Mouse (Mus musculus) liver, embryonic 13.5 days (tissue): ENCODE data around the gene Gm27179. TPM values are rescaled to one million over a fixed set of nuclear protein-coding genes. Genes with fewer than 3 reads are reported as not detected.
A peak's percentile ranks its signal among the peaks of the same experiment; 100 is the strongest.
"Not testable (repeated sequence)": the region's sequence is repeated elsewhere in the genome, so short reads cannot be mapped to it uniquely, and the experiment has no call there.

Source experiments
- ATAC-seq: fragments of 200-750 bp; cut with Nextera tagmentation; 2 replicates; pipeline ENCODE4 v1.8.0; 2017; ENCODE audit warnings: low read depth, mild to moderate bottlenecking, moderate number of reproducible peaks, moderate library complexity
- DNase-seq: peaks from one replicate; pipeline ENCODE4 v3.0.0; 2022
- H3K27ac ChIP-seq: fragments of 300-500 bp; sonication (generic); 2 replicates; pipeline ENCODE4 v1.5.1; 2015; ENCODE audit warnings: moderate library complexity, mild to moderate bottlenecking, inconsistent platforms
- H3K27me3 ChIP-seq: fragments of 300-500 bp; sonication (generic); 2 replicates; pipeline ENCODE4 v1.6.1; 2015; ENCODE audit warnings: mild to moderate bottlenecking, inconsistent platforms
- H3K36me3 ChIP-seq: fragments of 300-500 bp; sonication (generic); 2 replicates; pipeline ENCODE4 v1.6.1; 2015; ENCODE audit warnings: mild to moderate bottlenecking, inconsistent platforms
- H3K4me1 ChIP-seq: fragments of 300-500 bp; sonication (generic); replicated peaks from 2 replicates; pipeline ENCODE4 v1.6.1; 2015; ENCODE audit warnings: inconsistent platforms
- H3K4me2 ChIP-seq: fragments of 300-500 bp; sonication (generic); 2 replicates; pipeline ENCODE4 v1.6.1; 2015; ENCODE audit warnings: inconsistent platforms, mild to moderate bottlenecking, moderate library complexity
- H3K4me3 ChIP-seq: fragments of 300-500 bp; sonication (generic); replicated peaks from 2 replicates; pipeline ENCODE4 v1.5.1; 2015; ENCODE audit warnings: mild to moderate bottlenecking, inconsistent platforms
- H3K9ac ChIP-seq: fragments of 300-500 bp; sonication (generic); 2 replicates; pipeline ENCODE4 v1.6.1; 2015; ENCODE audit warnings: mild to moderate bottlenecking, inconsistent platforms
- H3K9me3 ChIP-seq: fragments of 300-500 bp; sonication (generic); replicated peaks from 2 replicates; pipeline ENCODE4 v1.6.1; 2016; ENCODE audit warnings: inconsistent platforms
- WGBS: fragments of 180-500 bp; shearing (Covaris S2); methylation state at CpG from one replicate; pipeline ENCODE4 v1.1.7; 2015; ENCODE audit not compliant: insufficient replicate concordance; 5-methylcytosine and 5-hydroxymethylcytosine counted together
- polyA plus RNA-seq: library from polyadenylated mRNA; unstranded; fragments of >200 nt; fragmentation: Nextera tagmentation; extraction: Ambion mirVana; gene quantifications from 2 replicates; pipeline ENCODE4 v1.2.1, GENCODE M21; 2015

Gene Gm27179
- polyA plus RNA-seq, 1 experiment from 2014 or later = not detected

GRCm38 (mm10) chr14:69520810-69521209 is 8.5 kb upstream of the Gm27179 start:
- not testable (repeated sequence) for ATAC-seq, H3K27me3 ChIP-seq

DNA sequence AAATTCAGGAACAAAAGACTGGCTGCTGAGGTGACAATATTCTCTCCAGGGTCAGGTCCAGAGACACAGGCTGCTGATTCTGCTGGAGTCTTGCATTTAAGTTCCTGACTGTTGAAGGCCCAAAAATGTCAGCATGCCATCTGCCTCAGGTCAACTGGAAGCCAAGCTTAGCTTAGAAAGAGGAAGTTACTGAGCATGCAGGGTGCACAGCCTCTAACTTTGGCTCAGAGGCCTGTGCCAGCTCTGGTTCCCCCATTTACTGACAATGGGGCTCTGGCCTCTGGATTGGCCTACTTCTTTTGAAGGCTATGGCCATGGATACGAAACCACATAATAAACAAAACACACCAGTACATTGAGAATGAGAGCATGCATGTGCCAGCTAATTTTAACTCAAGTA is 5.3 kb downstream of the Gm27179 start:
- H3K27me3 ChIP-seq, H3K4me1 ChIP-seq, ATAC-seq, H3K9ac ChIP-seq, H3K27ac ChIP-seq, H3K4me2 ChIP-seq, H3K9me3 ChIP-seq, DNase-seq, H3K36me3 ChIP-seq, H3K4me3 ChIP-seq: not testable (repeated sequence)
- no CpG with 5 or more reads among the region's 1 CpGs for WGBS

More at GRCm38 (mm10) chr14:69520810-69521209, 8.5 kb upstream of the Gm27179 start:
- not testable (repeated sequence) for H3K27ac ChIP-seq, H3K4me2 ChIP-seq, H3K4me3 ChIP-seq, H3K9me3 ChIP-seq, DNase-seq, H3K9ac ChIP-seq, H3K4me1 ChIP-seq, H3K36me3 ChIP-seq
- no CpG with 5 or more reads among the region's 2 CpGs for WGBS

DNA sequence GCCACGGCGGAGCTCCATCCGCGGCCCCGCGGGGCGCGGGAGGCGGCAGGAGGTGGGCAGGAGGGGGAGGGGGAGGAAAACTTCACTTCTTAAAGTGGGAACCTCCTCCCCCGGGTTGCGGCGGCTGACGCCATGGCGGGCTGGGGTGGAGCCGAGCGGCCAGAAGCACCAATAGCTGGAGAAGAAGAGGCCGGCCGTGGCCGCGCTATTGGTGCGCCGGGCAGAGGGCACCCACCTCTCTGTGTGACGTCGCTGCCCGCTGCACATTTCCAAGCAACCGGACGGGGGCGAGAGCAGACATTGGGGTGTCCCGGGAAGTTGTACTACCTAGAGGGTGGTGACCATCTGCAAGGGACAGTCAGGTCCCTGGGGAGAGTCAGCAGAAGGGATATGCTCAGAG is 9.2 kb downstream of the Gm27179 start, which contains the start of gene Gm16867:
Gene Gm16867, minus strand, starts transcription at position 189 of the 400 bp plus-strand sequence.
- WGBS = no CpG with 5 or more reads among the region's 29 CpGs
- H3K36me3 ChIP-seq, H3K4me2 ChIP-seq, H3K27ac ChIP-seq, H3K27me3 ChIP-seq, H3K9me3 ChIP-seq, DNase-seq, H3K9ac ChIP-seq, H3K4me3 ChIP-seq, H3K4me1 ChIP-seq: not testable (repeated sequence)
- peak; percentile 95 for ATAC-seq

DNA sequence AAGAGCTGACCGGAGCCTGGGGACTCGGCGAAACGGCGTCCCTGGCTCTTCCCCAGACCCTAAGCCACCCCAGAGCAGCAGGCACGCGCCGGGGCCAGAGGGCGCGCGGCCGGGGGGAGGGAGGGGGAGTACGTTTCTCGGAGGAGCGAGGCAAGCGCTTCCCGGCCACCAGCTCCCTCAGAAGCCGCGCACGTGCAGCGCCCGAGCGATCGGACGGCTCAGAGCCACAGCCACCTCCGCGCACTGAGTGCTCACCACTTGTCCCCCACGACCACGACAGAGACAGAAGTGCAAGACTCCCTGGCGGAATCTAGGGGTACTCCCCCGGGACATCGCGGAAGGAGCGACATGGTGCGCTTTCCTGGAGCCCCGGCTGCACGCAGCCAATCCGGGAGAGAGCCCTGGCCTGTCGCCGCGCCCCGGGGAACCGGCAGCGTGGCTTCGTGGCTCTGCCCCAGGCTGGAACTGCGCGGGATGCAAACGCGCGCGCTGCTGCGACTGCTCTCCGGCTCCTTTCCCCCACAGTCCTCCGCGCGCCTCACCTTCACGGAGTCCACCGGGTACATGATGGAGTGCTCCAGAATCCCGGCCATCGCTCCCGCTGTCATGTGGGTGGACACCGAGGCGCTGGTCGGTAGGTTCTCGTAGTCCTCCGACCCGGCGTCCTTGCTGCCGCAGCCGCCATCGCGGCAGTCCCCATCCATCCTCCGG is 9.8 kb downstream of the Gm27179 start:
- H3K4me2 ChIP-seq, H3K27ac ChIP-seq, H3K4me1 ChIP-seq, H3K9me3 ChIP-seq, DNase-seq, H3K9ac ChIP-seq, H3K27me3 ChIP-seq, H3K36me3 ChIP-seq, H3K4me3 ChIP-seq, ATAC-seq: not testable (repeated sequence)
- WGBS = no CpG with 5 or more reads among the region's 73 CpGs

GRCm38 (mm10) chr14:69496259-69496658 is 16.1 kb downstream of the Gm27179 start:
- H3K36me3 ChIP-seq, H3K4me3 ChIP-seq, H3K4me2 ChIP-seq, H3K9me3 ChIP-seq, DNase-seq, H3K27ac ChIP-seq, H3K9ac ChIP-seq, H3K27me3 ChIP-seq, H3K4me1 ChIP-seq: not testable (repeated sequence)
- ATAC-seq = peak; percentile 13; the same call in 1 of the 2 replicates

DNA sequence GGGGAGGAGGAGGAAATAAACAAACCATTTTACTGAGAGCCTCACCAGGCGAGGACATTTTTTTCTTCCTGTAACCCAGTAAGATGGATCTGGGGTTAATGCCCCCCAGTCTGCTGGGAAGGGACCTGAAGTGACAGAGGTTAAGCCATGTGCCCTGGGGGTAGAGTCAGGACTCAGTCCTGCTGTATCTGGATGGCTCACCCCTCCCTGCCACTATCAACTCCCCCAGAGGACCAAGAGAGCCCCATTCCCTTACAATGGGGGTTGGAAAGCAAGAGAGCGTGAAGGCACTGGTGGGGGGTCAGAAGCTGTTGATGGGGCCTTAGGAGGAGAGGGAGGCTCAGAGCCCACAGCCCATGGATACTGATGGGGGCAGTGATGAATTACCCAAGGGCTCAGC is 17.4 kb downstream of the Gm27179 start:
- WGBS = no CpG with 5 or more reads among the region's 2 CpGs
- not testable (repeated sequence) for H3K27ac ChIP-seq, H3K4me3 ChIP-seq, H3K4me2 ChIP-seq, DNase-seq, H3K4me1 ChIP-seq, H3K9me3 ChIP-seq, H3K9ac ChIP-seq, H3K36me3 ChIP-seq, H3K27me3 ChIP-seq
- peak; percentile 70 for ATAC-seq

- DNase-seq, H3K27me3 ChIP-seq, H3K4me3 ChIP-seq, H3K4me1 ChIP-seq, H3K9me3 ChIP-seq, H3K27ac ChIP-seq, H3K4me2 ChIP-seq, H3K9ac ChIP-seq, H3K36me3 ChIP-seq: not testable (repeated sequence)
- no CpG with 5 or more reads among the region's 3 CpGs for WGBS
- peak; percentile 87 for ATAC-seq
These were observed 17.8 kb downstream of the Gm27179 start for GRCm38 (mm10) chr14:69494522-69494921.

DNA sequence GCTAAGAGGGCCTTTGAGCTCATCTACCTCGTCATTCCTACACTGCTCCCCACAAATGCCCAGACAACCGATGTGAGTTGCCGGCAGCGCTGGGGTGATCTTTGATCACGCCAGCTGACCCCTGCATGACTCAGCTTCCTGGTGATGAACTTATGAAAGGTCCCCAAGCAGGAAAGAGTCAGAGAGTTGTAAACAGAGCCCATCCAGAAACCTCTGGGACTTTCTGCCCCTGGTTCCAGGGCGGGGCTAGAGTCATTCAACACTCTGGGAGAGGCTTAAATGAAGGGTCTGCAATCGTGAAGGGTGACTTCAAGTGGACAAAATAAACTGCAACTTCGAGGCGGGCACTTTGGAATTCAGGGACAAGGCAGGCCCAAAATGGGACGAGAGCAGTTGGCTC is 24.3 kb downstream of the Gm27179 start:
- not testable (repeated sequence) for H3K4me3 ChIP-seq, H3K9me3 ChIP-seq, H3K27me3 ChIP-seq, H3K36me3 ChIP-seq, DNase-seq, H3K4me2 ChIP-seq, H3K27ac ChIP-seq, H3K9ac ChIP-seq, H3K4me1 ChIP-seq
- peak; percentile 19; the same call in 1 of the 2 replicates for ATAC-seq
- no CpG with 5 or more reads among the region's 10 CpGs for WGBS

GRCm38 (mm10) chr14:69485466-69486135 is 26.7 kb downstream of the Gm27179 start:
- H3K27ac ChIP-seq, H3K4me3 ChIP-seq, H3K4me1 ChIP-seq, H3K27me3 ChIP-seq, H3K9ac ChIP-seq, DNase-seq, H3K9me3 ChIP-seq, H3K36me3 ChIP-seq, H3K4me2 ChIP-seq: not testable (repeated sequence)
- no CpG with 5 or more reads among the region's 18 CpGs for WGBS
- ATAC-seq = peak; percentile 73

DNA sequence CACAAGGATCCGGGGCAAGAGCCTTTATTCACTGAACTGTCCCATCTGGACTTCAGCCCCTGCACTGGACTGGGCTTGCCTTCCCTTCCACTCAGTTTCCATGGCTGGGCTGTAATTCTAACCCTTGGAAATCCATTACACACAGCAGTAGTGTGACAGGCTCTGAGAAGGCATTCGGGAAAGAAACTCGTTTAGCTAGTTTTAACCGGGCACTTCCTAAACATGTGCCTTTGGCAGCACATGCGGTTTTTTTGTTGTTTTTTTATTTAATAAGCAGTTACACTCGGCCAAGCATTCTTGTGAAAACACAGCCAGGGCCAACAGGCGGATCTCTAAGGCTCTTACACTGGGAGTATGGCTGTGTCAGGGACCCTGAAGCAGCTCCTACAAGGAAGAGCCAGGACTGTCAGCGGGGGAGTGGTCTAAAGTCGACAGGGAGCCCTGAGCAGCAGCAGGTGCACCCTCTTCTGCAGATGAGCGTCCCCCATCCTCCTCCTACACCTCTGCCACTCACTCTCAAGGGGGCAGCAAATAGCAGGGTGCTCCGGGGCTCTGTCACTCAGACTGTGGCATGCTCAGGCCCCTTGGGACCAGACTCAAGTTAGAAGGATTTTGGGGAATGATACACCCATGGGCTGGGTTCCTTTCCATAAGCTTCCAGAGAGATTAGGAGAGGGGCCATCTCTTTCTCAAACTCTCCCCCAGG is 38.3 kb downstream of the Gm27179 start:
- no CpG with 5 or more reads among the region's 11 CpGs for WGBS
- not testable (repeated sequence) for H3K9me3 ChIP-seq, H3K4me3 ChIP-seq, H3K27me3 ChIP-seq, H3K4me1 ChIP-seq, DNase-seq, H3K9ac ChIP-seq, H3K27ac ChIP-seq, H3K4me2 ChIP-seq, H3K36me3 ChIP-seq
- ATAC-seq = peak; percentile 27; the same call in 1 of the 2 replicates

DNA sequence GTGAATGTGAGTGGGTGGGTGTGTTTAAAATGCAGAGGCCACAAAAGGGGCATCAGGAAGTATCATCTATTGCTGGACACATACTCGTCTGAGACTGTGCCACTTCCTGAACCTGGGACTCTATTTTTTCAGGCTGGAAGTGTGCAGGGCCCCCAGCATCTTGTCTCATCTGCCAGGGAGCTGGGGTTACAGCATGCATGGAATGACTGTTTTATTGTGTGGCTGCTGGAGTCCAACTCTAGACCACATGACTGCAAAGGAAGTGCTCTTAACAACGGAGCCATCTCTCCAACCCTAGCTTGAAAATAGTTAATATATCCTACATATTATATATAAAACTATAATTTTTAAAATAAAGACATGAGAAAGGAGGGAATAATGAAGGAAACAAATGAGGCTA is 39.0 kb downstream of the Gm27179 start:
- no CpG with 5 or more reads among the region's 2 CpGs for WGBS
- ATAC-seq, H3K4me1 ChIP-seq: not testable (repeated sequence)

More for the DNA sequence above, 39.0 kb downstream of the Gm27179 start:
- H3K36me3 ChIP-seq, H3K4me2 ChIP-seq, H3K9ac ChIP-seq, H3K9me3 ChIP-seq, H3K27me3 ChIP-seq, H3K27ac ChIP-seq, H3K4me3 ChIP-seq, DNase-seq: not testable (repeated sequence)
